Mouse (Mus musculus) embryo, embryonic 9.5 days (tissue): Measurements from ENCODE around the gene Mdfic.

Source experiments
- DNase-seq: peaks from one replicate; pipeline ENCODE4 v3.0.0-alpha.2; 2017; ENCODE audit errors: extremely low spot score

Gene Mdfic

DNA sequence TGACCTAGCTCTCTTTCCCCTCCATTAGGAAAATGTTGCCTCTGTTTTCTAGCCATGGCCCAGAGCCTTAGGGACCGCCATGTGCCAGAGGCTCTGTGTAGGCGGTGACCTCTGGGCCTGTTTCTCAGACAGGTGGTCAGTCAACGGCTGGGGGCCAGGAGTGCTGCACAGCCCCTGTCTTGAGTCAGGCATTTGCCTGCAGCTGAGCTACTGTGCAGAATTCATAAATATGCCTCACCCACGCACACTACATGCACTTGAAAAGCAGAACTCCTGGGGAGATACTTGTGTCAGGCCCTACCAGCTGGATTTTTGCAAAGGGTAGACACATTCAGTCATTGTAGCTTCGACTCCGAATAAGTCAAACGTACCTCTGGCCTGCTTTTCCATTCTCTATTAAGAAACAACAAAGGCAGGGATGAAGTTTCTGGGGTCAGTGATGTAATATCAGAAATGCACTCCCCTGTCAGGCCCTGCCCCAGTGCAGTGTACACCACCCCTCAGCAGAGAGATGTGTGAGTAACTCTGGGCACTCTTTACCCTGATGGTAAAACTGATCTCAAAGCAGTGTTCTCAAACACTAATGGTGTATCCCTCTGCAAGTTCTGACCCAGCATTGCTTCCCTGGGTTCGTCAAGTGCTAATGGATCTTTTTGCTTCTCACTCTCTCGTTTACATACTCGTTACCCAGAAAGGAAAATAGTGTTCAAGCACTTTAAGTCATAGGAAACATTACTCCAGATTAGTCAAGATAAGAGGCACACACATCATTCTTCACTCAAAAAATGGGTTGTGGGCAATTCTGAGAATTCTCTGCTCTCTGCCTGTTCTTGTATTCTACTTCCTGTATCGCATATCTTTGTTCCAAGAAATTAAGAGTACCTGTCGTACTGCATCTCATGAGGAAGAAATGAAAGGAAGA, 72.5 kb downstream of the Mdfic start:
- no peak for DNase-seq

DNA sequence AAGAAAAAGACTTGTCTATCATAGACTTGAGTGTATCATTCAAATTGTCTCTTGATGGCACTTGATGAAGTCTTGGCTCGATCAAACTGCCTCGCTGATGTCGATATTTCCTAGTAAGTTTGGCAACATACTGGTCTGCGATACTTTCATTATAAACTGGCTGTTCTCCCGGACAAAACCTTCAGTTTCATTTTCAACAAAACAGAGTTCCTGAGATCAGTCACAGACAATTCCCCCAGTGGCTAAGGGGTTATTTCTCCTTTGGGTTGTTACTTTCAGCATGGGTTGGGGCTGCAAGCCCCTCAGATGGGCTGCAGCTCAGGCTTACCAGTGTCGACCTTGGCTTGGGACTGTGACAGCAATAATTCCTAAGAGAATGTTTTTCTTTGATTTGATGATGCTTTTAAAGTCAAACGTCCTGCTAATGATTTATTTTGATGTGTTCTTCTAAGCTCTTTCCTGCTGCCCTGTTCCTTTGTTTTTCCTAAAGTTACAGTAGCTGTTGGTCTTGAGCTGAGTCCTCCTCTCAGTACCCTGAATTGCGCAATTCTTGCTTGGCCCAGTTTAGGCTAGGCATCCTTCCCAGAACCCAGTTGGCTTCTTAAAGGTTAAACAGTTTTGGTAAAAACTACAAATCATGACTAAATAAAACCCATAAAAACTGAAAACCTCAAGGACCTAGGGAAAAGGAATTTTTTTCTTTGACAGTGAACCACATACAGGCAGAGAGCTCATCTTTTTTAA, 73.3 kb downstream of the Mdfic start:
- DNase-seq = no peak

DNA sequence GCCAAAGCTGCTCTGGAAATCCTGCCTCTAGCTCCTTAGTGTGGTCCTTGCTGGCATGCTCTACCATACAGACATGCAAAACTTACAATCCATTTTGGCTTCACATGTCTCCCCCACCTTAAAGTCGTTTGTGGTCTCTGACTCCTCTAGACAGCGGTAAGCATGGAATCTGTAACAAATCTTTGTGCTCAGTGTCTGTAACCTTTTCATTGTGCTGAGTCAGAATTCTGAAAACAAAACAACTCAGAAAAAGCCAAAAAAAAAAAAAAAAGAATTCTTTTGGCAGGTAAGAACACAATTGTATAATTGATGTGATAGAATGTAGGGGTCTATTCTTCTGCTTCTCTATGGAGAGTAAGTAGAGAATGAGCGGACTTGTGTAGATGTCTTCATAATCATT, 74.3 kb downstream of the Mdfic start:
- no peak for DNase-seq

DNA sequence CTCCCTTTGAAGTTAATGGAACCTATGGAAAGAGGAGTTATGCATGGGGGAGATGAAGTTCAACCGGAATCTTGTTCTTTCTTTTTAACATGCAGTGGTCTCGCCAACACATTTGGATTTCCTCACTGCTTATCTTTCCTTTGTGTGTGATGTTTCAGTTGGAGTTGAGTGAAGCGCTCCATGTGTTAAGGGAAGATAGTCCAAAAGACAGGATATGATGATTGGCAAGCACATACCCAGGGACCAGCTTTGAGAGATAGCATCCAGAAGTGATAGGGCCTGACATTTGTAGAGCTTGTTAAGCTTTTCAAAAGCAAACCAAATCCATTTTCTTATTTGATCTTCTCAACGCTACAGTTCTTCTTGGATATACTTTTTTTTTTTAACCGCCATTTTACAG, 86.9 kb downstream of the Mdfic start:
- no peak for DNase-seq

DNA sequence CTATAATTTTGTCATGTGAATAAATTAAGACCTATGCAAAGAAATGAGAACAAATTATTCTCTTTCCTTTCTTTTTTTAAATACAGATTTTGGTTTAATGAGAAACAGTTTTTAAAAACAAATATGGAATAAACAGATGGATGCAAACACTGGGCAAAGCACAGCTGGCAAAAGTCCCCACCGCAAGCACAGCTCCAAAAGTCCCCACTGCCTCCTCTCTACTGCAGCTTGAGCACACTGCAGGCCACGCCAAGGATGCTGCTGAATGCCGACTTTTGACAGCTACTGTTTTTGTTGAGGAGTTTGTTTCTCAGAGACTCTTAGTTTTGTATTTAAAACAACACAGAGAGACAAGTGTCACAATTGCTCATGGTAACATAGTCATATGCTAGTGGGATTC, 104.8 kb downstream of the Mdfic start:
- DNase-seq = no peak

DNA sequence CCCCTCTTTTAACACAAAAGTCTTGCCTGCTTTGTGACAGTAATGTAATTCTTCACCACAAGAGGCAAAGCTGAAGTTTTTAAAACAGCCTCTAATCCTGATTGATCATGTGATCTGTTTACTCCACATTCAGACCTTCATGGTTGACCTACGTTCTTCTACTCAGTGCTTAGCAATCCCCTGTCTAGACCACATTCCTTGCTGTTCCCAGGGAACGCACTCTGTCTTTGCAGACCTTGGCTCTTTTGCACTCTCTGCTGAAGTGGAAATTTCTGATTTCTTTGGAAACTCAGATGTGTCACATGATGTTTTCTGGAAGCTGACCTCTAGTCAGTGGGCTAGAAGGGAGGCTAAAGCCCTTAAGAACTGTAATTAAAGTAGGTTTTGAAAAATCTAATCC, 109.4 kb downstream of the Mdfic start:
- DNase-seq = no peak

DNA sequence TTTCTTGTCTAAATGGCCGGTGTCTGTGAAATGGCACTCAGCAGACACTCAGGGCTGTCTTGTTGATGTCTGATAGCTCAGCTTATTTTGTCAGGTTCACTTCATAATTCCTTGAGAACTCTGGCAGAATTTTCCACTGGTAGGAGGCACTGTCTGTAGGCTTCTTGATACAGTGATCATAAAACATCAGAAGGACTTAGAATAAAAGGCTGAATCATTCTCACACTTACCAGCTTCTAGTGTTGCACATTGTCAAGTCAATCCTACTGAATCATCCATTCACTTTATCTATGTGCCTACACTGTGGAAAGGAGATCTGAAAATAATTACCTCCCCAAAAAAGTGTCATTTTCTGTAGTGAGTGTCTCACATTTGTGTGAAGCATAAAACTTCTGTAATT, 110.2 kb downstream of the Mdfic start:
- no peak for DNase-seq

DNA sequence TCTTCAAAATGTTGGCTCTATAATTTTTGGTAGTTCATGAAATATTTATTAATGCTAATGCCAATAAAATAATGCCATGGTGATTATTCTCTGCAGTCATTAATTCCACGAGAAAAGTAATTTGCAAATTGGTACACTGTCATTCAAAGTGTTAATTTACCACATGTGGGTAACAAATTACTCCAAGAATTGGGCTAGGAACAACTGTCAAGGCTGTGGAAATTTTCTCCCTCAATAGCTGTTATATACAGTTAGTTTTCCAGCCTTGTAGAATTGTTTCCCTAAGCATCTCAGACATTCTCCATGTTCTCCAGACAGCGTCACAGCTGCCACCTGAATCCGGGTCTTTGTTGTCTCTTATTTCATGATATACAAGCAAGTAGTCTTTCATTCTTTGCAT, 117.2 kb downstream of the Mdfic start:
- DNase-seq = no peak

GRCm38 (mm10) chr6:15839831-15840230, 119.4 kb downstream of the Mdfic start:
- DNase-seq = no peak

DNA sequence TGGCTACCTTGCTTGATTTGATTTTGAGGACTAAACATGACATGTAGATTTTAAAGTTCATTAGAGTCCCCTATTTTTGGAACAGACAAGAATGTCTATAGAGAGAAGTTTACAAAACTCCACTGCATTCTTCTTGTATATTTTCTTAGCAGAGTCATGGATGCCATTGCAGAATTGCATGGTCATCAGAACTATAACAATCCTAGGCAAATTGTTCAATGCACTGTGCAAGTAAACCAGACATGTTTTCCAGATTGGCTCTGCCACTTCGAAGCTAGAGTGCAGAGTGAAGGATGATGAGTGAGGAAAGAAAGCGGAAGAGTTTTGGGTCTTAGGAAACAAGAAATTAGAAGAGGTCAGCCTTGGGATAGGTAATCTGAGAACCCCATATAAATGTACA, 120.0 kb downstream of the Mdfic start:
- no peak for DNase-seq

- DNase-seq = no peak
Measured at GRCm38 (mm10) chr6:15841476-15842209, 121.2 kb downstream of the Mdfic start.

DNA sequence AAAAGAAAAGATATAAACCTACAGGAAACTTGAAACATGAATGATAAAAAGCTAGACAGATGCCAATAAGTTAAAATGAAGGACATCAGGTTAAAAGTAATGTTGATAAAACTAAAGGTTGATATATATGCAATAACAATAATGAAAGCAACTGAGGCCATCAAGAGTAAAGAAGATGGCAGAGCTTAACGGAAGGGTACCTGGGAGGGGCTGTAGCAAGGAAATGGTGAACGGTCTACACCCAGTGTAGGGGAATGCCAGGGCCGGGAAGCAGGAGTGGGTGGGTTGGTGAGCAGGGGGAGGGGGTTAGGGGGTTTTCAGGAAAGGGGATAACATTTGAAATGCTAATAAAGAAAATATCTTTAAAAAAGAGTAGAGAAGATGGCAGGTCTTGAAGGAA, 122.8 kb downstream of the Mdfic start:
- no peak for DNase-seq

DNA sequence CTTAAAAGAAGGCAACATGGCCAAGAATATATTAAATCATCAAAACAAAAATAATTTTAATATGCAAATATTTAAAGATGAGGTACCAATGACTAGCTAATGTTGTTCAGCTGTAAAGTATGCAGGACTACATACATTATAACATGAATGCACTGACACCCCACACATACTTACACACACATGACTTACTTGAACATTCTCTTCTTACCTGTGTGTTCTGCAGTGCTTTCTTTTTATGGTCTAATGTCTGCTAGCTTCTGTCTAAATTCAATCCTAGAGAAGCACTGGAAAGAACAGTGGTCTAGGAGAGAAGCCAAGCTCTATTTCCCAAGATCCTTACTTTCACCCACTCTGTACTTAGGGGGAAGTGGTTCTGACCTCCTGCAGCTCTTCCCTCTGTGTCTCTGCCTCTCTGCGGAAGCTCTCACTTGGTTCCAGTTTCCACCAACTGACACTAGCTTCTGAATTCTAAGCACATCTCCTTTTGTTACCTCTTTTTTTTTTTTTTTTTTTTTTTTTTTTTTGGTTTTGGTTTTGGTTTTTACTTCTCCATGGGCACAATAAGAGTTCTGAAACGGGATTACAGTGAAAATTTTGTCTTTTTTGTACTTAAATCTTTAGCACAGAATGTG, 125.4 kb downstream of the Mdfic start:
- DNase-seq = no peak
